Mouse (Mus musculus) kidney, postnatal 14 days (tissue): Measurements from ENCODE around the gene Foxp1.

Experiments
- DNase-seq: peaks from one replicate; pipeline ENCODE4 v3.0.0; 2022; ENCODE audit warnings: mixed read lengths

The Foxp1 gene

DNA sequence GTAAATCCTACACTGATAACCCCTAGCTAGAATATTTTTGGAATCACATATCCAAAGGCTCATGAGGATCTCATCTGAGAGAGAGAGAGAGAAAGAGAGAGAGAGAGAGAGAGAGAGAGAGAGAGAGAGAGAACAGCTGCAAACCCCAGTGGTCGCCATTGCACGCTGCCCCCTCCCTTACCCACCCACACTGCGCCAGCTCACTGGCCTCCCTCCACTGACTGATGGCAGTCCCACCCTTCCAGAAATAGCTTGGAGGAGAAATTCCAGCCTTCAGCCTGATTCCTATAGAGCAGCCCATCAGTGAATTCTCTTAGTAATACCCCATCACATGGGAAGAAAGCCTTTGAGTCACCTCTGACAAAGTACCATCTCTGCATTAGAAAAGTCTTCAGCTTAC lies 271.3 kb downstream of the Foxp1 start:
- no peak for DNase-seq

GRCm38 (mm10) chr6:99249496-99250030 lies 273.0 kb downstream of the Foxp1 start:
- no peak for DNase-seq

DNA sequence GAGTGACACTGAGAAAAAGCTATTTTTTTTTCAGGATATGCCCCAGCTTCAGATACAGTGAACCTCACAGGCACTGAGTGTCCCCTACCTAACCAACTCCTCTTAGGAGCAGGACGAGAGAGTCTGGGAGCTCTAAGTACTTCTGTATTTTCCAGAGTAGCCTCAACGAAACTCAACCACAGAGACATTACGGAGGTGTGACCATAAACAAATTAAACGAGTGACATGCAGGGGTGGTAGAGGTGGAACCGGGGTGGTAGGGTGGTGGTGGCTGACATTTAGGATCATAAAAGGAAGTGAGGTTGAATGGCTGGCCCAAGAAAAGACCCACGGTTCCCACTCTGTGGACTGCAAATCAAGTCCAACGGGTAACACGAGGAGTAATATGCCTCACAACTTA lies 274.1 kb downstream of the Foxp1 start:
- no peak for DNase-seq

DNA sequence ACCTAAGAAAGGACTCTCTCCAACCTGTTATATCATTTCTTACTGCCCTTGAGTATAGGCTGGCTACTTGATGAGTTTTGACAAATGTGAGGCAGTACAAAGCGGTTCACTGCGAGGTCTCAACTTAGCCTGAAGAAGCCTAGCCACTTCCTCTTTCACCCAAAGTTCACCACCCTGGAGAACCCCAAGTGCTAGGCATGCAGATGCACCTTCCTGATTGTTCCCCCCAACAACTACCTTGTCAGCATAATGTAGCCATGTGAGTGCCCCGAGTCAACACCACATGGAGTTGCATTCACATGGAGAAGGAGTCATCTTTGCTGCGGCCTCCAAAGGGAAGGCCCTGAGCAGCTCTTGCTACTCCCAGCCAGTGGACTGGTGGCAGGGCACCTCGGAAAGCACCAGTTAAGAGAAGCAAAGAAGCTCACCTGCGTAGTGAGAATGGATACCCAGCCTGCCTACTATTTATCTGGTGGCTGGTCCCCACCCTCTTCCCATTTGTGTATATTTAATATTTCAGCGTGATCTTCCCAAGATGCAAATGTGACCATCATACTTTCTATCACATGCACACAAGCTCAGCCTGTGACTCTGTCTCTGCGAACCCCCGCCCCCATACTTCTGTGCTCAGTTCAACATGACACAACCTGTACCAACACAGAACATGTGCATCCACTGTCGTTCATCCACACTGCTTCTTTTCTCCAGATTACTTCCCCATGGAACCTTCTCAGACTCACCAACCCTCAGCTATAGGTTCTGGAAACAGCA lies 280.7 kb downstream of the Foxp1 start:
- DNase-seq = no peak

GRCm38 (mm10) chr6:99240764-99241163 lies 281.8 kb downstream of the Foxp1 start:
- no peak for DNase-seq

DNA sequence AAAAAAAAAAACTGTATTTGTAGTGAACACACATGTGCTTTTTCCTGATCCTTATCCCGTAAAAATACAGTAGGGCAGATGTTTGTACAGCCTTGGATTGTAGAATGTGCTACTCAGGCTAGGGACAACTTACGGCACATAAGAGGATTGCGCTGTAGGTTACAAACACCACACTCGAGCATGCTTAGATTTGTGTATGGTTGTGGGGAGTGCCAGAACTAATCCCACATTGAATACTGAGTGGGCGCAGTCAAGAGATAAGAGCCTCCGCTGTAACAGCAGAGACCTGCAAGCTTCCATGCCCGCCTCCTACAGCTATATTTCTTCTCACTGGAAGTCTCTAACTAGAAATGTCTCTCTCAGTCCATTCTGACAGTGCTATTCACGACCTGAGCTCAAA lies 286.9 kb downstream of the Foxp1 start:
- DNase-seq = no peak

GRCm38 (mm10) chr6:99233411-99233810 lies 289.1 kb downstream of the Foxp1 start:
- no peak for DNase-seq

GRCm38 (mm10) chr6:99228336-99228870 lies 294.1 kb downstream of the Foxp1 start:
- no peak for DNase-seq

DNA sequence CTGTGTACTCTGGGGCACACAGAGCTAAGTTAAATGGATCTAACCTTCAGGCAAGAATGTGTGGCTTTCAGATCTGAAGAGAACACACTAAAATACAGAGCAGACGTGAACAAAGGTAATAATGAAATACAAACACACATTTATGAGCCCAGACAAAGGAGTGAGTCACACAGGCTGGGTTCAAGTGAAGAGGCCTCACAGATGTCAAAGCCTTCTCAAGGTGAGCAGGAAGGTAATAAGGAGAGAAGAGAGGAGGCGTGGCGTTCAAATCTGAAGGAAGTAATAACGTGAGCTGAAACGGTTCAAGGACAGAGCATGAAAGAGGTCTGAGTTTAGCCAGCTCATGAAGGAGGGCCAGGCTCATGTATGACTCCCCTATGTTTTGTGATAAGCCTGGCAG lies 301.4 kb downstream of the Foxp1 start:
- DNase-seq = no peak

DNA sequence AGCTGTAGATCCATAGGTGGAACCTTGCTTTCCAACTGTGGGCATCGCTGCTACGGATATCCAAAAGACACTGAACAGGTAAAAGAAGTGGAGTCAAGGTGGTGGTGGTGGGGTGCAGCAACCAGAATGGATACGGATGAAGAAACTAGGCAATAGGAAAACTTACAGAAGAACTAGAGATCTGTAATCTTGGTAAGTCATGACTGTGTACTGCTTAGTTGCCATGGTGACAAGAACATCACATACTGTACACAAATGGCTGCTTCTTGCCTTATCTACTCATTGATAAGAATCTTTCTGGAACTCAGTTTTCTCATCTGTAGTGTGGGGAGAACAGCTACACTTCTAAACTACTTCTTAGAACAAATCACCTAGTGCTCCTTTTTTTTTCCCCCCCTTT lies 302.0 kb downstream of the Foxp1 start:
- no peak for DNase-seq

- DNase-seq = no peak
Measured at GRCm38 (mm10) chr6:99217846-99218245, 304.7 kb downstream of the Foxp1 start.

GRCm38 (mm10) chr6:99217155-99217554 lies 305.4 kb downstream of the Foxp1 start:
- DNase-seq = no peak

- no peak for DNase-seq
Measured at GRCm38 (mm10) chr6:99212461-99212860, 310.1 kb downstream of the Foxp1 start.

- DNase-seq = no peak
Measured at GRCm38 (mm10) chr6:99211663-99212333, 310.7 kb downstream of the Foxp1 start.

DNA sequence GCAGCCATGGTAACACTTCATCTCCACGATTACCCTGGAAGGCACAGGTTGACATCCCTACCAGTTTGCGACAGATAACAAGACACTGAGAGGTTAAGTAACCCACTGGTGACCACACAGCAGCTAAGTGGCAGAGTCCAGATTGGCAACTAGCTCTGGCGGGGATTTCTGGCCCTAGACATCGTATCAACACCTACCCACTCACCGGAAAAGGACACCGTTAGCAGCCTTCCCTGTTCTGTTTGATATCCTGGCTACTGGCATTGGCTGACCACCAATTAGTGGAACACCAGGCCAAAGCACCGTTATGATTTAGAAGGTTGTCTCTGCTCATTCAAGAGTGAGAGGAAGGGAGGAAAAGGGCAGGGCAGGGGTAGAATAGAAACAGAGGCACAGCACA lies 312.4 kb downstream of the Foxp1 start:
- no peak for DNase-seq

DNA sequence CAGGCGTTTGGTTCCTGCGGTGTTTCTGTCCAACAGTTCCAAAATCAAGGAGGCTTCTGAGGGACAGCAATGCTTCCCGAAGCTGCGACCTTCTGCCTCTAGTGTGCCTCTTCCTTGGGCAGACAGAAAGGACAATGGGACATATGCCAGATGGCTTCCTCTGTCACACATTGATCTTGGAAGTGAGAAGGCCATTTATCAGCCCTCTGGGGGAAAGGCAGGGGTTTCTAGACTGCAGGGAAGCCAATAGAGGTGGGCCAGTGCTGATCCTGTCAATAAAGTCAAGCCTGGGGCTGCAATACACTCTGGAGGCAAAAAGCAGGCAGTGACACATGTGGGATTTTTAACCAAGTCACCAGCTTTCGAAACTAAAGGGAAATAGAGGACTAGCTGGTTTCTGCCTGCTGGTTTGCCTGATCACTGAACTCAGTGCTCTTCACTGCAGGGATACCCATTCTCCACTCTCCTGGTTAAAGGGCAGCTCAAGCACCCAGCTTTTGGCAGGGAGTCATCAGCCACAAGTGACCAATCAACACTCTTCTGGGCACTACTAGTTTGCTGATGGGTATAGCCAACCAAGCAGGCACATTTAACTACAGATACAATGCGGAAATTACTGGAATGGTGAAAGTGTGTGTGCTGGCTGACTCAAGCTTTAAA lies 315.2 kb downstream of the Foxp1 start:
- no peak for DNase-seq

- no peak for DNase-seq
Measured at GRCm38 (mm10) chr6:99206437-99206870, 316.1 kb downstream of the Foxp1 start.

GRCm38 (mm10) chr6:99205587-99206436 lies 316.7 kb downstream of the Foxp1 start:
- no peak for DNase-seq

GRCm38 (mm10) chr6:99204780-99205586 lies 317.5 kb downstream of the Foxp1 start:
- no peak for DNase-seq

DNA sequence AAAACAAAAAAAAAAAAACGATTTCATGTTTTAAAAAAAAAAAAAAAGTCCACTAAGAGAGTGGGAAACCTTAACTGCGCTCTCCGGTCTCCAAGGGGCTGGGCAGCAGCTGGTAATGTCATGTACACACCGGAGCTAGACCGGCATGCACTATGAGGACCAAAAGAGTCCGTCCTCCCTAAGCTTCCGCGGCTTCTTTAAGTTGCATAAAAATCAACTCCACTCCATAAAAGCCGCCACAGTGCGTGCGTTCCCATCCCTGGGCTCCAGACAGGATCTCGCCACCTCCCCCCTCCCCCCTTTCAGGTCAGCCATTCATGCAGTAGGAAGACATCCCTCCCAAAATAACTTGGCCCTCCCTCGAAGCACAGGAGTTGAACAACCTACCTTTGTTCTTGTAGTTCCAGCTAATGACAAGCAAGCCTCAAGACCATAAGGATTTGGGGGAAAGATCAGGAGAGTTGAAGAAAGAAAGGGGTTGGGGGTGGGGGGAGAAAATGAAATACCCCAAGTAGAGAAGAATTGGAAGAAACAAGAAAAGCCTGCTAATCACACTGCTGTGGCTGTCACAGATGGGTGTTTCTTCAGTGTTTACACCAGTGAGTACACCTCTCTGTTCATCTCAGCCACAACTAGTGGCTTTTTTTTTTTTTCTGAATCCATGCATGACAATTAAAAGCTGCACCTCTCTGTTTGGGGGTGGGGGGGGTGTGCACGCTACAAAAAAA lies 318.3 kb downstream of the Foxp1 start:
- DNase-seq = no peak

GRCm38 (mm10) chr6:99203231-99203630 lies 319.3 kb downstream of the Foxp1 start:
- DNase-seq = no peak
